Mouse (Mus musculus): Measurements from ENCODE around the gene Vezt.

Gene Vezt

DNA sequence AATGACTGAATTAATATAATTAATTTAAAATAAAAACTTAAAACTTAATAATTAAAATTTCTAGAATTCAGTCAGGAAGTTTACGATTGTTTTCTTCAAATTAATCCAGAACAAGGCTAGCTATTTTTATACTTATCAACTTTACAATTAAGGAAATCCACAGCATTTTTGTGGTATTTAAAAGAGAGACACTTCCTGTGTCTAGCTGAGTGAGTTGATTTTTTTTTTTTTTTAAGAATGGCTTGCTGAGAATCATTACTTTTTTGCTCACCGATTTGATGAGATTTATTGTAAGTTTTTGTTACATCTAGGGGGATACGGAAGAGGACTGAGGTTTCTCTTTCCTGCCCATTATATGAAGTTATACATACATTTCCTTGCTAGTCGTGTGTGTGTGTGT is 2.0 kb upstream of the Vezt start:
- DNase-seq (ENCODE audit: extremely low spot score) = no peak

DNA sequence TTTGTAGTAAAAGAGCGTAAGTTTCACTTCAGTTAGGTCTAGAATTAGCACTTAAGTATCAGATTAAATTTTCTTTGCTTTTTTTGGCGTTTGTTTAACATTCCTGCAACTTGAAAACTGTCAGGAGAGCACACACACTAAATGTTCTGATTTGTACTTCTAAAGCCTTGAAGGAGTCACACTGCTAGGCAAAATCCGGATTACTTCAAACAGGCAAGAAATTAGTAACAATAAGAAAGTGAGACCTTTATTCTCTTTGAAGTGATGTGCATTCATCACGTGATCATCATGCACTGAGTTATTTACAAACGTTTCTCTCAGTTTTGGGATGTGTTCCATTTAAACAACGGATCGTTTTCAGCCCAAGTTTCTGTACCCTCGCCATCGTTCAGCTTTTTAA is 1.6 kb upstream of the Vezt start:
- no peak for DNase-seq (ENCODE audit: extremely low spot score)

DNA sequence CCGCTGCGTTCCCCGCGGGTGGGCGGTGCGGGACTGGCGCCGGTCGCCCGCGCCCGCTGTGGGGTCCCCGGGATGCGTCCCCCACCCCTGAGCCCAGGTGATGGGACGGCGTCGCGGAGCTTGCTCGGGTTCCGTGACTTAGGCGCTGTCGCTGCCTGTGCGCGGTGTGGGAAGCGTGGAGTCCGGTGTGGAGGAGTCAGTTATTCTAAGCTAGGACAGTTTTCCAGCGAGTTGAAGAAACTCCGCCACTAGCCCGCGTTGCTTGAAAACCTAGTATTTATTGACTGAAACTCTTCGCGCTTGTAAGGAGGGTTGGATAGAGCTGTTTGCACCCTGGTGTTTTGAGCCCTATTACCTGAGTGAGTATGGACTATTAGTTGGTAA is 750 bp upstream of the Vezt start:
- DNase-seq (ENCODE audit: extremely low spot score) = no peak

DNA sequence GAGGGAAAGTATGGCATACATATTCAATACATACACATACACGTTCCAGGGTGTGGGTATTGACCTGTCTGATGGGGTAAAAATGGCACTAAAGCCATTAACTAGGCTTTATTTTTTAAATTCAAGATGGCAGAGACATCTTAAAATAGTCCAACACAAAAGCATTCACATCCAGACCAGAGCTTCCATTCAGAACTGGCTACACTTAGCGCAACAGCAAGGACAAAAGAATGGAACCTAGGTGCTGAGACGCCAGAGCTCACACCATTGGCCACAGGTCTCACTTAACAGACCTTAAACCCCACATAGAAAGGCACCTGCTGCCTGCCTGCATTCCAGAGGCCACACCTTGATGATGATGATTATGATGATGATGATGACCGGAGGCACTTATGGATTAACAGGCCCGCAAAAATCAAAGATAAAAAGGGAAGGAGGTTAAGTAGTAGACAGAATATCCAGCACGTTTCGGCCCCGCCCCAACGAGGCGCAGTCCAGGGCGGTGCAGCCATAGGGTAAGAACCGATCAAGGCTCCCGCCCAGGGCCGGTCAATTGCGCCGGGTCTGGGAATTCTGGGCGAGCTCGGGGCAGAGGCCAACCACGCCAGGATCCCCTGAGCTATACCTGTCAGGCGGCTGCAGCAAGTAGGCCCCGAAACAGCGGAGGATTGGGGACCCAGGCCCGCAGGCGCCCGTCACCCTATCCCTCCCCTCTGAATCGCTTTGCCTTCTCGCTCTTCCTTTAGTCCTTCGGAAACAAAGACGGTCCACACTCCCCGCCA is 550 bp downstream of the Vezt start:
- DNase-seq (ENCODE audit: extremely low spot score) = no peak

DNA sequence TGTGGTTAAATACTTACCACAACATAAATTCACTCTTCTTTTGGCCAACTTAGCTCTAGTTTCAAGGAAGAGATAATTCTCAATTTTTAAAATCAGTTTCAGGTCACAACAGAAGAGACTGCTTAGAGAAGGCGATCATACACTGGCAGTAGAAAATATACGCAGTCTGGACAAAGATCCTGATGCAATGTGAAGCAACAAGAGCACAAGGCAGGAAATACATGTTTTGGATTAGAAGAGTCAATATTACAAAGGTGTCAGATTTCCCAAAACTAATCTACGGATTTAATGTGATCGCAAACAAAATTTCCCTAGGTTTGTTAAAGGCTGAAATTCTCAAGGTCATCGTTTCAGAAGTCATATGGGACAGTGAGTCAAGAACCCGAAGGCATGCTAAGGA is 4.5 kb downstream of the Vezt start:
- DNase-seq (ENCODE audit: extremely low spot score) = no peak

DNA sequence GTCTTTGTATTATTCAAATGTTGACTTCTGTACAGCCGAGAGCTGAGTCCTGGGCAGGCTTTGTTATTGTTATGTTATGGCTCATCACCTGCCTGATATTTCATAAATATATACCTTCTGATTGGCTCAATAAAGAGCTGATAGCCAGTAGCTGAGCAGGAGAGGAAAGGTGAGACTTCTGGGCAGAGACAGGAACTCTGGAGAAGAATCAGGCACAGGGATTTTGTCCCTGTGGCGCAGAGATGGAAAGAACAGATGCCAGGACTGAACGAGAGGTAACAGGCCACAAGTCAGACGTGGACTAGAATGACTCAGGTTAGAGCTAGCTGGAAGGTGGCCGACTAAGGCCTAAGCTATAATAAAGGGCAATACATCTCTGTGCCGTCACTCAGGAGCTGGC is 7.1 kb downstream of the Vezt start:
- no peak for DNase-seq (ENCODE audit: extremely low spot score)

DNA sequence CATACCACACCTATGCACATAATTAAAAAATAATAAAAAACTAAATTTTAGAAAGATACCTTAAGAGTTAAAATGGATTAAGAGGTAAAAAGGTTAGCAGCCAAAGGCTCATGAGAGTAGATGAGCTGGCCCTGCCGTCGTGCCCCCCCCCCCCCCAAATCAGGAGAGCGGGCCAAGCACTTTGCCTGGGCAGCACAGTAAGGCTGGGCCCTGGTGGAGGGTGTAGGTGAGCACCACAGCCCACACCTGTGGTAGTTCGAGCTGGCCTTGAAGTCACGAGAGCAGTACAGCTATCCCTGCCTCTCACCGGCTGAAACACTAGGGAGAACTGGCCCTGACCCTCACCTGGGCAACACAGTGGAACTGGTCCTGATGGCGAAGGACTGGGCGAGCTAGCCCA is 10.5 kb downstream of the Vezt start:
- DNase-seq (ENCODE audit: extremely low spot score) = no peak

DNA sequence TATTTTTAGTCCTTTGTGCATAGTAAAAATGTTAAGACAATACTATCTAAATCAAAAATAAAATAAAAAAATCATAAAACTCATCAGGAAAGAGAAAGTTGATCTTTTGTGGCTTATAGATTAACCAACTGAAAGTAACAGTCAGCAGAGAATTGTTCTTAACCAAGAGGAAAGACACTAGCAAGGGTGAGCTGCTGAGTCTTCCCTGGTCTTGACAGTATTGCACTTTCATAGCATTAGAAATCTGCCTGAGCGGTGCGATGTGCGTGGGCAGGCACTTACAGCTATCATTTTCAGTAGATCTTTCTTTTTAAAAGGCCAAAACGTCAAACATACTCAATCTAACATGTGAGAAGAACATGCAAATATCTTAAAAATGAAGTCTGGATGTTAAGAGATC is 14.6 kb downstream of the Vezt start:
- DNase-seq (ENCODE audit: extremely low spot score) = no peak

DNA sequence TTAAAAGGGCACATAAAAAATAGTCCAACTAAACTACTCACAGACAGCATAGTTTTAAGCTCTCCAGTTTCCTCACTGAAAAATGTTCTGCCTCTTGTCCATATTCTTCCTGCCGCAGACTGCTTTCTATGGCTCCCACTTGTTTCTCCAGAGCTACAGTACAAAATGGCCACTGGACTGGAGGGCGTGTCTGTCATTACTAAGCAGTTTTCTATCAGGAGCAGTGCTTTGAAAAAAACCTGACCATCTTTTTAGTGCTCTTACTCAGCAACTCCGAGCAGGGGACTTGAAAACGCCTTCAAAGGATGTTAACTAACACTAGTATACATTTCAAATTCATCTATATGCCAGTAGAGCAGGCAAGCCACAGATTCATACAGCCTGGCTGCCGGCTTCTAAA is 15.0 kb downstream of the Vezt start:
- DNase-seq (ENCODE audit: extremely low spot score) = no peak

DNA sequence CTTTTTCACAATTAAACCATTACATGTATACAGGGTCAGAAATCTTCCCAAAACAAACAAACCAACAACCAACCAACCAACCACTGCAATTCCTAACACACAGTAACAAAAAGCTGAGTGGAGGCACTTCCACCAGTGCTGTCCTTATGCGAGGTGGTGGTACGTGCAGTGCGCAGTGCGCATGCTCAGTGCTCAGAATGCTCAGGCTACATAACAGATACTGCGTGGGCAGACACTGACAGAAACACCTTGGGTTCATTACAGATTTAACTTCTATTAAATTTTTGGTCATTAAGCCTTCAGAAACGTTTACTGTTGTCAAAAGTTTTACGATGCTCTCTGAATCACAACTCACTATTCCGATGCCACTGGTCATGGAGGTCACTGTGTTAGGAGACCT is 18.2 kb downstream of the Vezt start:
- no peak for DNase-seq (ENCODE audit: extremely low spot score)

DNA sequence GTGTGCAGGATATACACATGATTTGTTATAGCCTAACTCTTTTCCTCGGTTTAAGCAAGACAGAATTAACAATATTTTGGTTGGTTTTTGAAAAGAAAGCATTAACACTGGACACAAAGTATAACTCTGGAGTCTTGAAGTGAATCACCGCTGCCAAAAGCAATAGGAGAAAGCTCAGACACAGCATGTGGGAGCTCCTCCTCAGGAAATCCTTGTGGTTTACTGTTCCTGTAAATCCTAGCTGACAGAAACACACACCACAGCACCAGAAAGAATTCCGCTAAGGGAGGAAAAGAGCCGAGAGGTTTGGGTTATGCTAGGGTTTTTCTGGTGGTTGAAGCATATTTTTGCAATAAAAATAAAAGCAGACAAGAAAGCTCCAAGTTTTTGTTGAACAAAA is 21.4 kb downstream of the Vezt start:
- no peak for DNase-seq (ENCODE audit: extremely low spot score)

DNA sequence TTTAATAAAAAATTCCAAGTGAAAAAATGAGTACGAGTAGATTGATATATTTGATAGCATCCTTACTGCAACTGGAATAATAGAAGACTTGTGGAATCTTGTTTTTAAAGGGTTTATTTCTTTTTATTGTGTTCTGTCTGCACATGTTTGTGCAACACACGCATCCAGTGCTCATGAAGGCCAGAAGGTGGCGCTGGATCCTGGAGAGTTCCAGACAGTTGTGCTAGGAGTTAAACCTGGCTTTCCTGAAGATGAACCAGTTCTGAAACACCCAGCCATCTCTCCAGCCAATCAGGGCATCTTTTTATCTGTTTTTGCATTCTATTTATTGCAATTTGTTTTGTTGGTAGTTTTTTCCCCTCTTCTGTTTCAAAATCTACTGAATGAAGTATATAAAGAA is 22.4 kb downstream of the Vezt start:
- peak; percentile 25 for DNase-seq (ENCODE audit: extremely low spot score)

DNA sequence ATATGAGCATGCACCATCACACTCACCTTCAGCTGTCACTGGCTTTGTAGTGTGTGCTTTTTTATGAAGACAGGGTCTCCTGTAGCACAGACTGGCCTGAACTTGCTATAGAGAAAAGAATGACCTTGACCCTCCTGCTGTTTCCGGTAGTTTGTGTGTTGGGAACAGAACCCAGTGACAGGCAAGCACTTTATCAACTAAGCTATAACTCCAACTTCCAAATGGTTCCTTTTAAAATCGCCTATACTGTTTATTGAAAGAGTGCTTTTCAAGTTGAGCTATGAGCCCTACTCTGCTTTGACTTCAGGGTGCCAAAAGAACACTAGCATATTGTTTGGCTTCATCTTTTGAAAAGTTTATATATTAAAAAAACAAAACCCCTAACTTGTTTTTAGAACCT is 24.6 kb downstream of the Vezt start:
- no peak for DNase-seq (ENCODE audit: extremely low spot score)

DNA sequence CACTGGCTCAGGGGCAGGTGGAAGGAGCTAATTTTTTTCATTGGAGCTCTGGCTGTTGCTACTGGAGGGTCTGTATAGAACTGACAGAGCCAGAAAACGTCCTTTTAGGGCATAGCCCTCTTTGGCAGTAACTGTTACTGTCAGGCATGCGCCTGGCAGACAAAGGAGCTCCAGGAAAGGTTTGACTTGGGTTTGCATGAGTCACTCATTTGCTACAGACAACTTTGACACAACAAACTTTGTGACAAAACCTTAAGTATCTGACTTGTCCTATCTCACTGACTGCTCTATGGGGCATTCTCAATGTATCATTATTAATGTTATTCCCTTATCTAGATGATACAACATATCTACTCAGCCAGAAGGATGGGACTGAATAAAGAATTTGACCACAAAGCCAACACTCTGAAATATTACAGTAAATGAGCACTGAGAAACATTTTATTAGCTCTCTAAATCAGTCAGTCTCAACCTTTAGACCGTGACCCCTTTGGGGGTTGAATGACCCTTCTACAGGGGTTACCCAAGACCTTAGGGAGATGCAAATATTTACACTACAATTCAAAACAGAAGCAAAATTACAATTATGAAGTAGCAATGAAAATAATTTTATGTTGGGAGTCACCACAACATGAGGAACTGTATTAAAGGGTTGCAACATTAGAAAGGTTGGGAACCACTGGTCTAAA is 25.5 kb downstream of the Vezt start:
- DNase-seq (ENCODE audit: extremely low spot score) = no peak

DNA sequence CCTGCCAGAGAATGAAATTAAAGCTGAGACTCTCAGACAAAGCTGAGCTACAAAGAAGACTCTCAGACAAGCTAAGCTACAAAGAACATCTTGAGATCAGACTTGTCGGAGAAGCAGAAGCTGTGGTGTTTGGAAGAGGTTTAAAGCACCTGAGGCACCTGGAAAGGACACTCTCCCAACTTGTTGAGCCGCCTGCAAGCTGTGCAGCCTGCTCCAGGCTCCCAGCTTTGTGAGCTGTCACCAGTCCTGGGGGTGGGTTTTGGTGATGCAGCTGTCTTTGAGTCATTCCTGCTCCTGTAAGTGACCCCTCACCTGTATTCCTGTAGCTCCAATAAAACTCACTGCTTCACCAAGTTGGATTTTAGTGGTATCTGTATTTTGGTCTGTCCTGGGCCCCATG is 27.3 kb downstream of the Vezt start:
- no peak for DNase-seq (ENCODE audit: extremely low spot score)

DNA sequence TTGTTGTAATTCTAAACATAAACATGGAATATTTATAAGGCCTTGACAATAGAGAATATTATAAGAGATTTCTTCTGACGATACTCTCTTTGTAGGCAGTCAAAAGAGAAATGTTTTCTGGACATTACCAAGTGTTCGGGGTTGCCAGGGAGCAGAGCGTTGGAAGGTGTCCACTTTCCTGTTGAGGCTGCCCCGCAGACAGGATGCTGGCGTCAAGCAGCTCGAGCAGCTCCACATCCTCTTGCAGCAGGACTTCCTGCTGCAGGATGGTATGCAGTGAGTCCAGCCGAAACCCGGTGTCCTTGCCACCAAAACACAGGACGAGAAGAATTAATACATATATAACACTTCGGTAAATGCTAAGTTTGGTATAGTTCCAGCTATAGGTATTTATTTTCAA is 35.4 kb downstream of the Vezt start:
- DNase-seq (ENCODE audit: extremely low spot score) = no peak

DNA sequence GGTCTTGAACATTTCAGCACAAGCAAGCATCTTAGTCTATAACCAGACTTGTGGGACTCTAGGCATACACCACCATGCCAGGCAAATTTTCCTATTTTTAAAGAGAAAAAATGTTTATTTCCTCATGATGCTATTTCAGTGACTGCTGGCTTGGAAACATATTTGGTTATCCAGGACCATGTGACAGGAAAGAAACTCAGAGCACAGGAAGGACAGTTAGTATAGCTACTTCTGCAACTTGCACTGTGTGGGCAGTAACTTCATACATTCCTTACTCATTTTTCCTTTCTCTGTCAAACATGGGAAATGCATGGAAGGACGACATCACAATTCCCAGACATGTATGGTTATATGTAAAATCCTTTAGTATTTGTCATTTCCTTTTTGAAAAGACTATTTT is 36.3 kb downstream of the Vezt start:
- DNase-seq (ENCODE audit: extremely low spot score) = no peak

DNA sequence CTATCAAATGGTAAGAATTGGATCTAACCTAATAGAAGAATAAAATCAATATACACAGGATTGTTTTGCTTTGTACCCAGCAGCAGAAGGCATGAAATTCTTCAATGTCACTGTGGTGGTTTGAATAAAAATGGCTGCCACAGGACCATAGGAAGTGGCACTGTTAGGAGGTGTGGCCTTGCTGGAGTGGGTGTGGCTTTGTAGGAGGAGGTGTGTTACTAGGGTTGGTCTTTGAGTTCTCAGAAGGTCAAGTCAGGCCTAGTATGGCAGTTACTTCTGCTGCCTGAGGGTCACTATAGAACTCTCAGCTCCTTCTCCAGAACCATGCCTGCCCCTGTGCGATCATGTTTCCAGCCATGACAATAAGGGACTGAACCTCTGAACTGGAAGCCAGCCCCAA is 40.5 kb downstream of the Vezt start:
- DNase-seq (ENCODE audit: extremely low spot score) = no peak

DNA sequence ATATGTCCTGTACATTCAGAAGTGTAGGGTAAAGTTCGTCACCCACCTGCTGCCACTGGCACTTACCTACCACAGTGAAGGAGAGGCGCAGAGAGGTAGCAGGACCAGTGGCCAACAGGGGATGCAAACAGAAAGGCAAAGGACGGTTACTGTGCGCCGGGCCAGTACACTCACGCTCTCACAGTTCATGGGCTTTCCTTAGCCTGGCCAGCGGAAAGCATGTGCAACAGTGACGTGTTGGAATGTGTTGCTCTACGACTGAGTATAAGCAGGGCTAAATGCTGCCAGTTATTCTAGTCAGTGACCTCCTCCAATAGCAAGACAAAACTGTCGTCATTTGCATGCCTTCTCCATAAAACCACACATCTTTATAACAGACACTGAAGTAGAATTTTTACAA is 41.5 kb downstream of the Vezt start:
- no peak for DNase-seq (ENCODE audit: extremely low spot score)

DNA sequence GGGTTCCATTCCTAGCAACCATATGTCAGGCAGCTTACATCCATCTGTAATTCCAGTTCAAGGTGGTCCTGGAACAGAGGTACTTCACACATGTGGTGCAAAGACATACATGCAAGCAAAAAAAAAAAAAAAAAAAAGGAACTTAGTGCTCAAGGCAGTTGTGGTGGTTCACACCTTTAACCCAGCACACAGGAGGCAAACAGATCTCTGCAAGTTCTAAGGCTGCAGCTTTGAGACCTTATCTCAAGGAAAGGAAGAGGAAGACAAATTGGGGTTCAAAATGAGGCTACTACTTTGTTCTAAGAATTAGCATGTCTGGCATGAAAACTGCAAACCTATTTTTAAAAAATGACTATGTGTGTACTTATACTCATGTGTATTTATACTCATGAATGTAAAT is 50.3 kb downstream of the Vezt start:
- no peak for DNase-seq (ENCODE audit: extremely low spot score)

DNA sequence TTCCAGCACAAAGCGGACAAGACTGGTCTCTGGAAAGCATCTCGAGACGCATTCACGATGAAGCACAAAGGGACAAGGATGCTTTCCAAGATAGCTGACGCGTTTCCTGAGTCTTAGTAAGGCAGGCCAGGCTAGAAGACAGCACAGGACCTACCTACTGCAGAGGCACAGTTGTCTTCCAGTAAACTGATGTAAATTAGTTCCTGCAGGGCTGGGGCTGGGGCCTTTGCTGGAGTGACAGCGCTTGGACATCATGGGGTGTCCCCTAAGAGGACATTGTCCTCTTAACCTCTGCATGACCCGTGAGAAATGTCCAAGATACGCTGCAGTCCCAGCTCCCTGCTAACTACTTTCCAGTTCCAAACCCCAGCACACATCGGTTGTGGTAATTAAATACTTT is 66.3 kb downstream of the Vezt start:
- peak; percentile 36 for DNase-seq (ENCODE audit: extremely low spot score)

DNA sequence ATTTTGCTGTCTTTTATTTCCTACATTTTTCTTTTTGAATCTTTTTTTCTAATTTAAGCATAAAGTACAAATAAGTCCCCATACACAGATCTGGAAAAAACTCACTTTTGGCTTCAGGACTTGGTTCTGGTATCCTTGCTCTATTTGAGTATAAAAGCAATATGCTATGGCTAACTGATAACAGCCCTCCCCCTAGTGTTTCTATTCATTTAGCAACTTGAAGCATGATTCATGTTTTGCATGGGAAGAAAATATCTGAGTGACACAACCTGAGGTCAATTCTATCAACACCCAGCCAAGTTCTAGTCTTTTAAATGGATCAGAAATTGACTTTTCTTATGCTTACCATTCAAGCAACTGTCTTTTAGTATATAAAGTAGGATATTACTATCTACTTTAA is 68.1 kb downstream of the Vezt start:
- DNase-seq (ENCODE audit: extremely low spot score) = no peak

DNA sequence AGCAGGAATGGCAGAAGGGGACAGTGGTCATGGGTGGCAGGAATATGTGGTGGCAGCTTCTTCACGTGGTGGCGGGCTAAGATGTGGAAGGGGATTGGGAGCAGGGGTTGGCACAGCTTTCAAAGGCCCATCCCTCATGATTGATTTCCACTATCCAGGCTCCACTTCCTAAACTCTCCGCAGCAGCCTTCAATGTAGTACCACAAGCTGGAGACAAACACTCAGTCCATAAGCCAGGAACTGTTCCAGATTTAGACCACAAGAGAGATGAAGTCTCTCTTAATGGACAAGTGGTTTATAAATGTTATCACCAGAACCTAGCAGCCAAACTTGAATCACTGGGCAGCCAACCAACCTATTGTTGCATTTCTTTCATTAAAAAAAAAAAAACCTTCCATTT is 81.6 kb downstream of the Vezt start:
- no peak for DNase-seq (ENCODE audit: extremely low spot score)

DNA sequence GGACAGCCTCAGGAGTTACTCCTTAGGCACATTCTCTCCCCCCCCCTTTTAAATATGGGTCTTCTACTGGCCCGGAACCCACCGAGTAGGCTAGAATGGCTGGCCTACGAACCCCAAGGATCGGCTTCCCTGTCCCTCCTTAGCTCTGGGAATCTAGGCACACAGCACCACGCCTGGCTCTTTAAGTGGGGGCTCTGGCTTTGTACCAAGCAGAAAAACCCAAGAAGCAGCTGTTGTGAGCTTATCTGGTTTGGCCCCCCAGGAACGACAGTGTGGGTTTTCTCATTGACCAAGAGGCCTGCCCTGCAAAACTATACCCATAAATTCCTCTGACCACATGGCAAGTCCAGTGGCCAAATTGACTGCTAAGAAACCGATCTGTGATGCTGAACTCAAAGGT is 82.1 kb downstream of the Vezt start:
- DNase-seq (ENCODE audit: extremely low spot score) = no peak
